Mouse (Mus musculus) spleen, adult 2 months (tissue): ENCODE measurements at regions not wholly inside any gene's neighbourhood (a gene's known extent, or its start where the extent isn't known, plus 50 kb on each side); places are given as distances from the start of the nearest gene placed in this dataset.

ENCODE experiments used
- DNase-seq, 2 experiments: peaks; one replicate each; pipeline versions ENCODE4 v3.0.0 to v3.0.0-alpha.2; 2012 to 2021; ENCODE audit warnings: low spot score in 2 of 2, low read depth in 1 of 2
- H3K27ac ChIP-seq: fragments of 200-500 bp; 2 replicates; pipeline ENCODE4 v1.5.1; 2012; ENCODE audit warnings: low read length, inconsistent platforms; ENCODE audit not compliant: insufficient read depth
- H3K27me3 ChIP-seq: fragments of 200-500 bp; 2 replicates; pipeline ENCODE4 v1.6.1; 2012; ENCODE audit warnings: mild to moderate bottlenecking, moderate library complexity, low read length, inconsistent platforms; ENCODE audit not compliant: control insufficient read depth, insufficient read depth
- H3K36me3 ChIP-seq: fragments of 200-500 bp; 2 replicates; pipeline ENCODE4 v1.6.1; 2012; ENCODE audit warnings: mild to moderate bottlenecking, low read length, inconsistent platforms; ENCODE audit not compliant: control insufficient read depth, insufficient read depth
- H3K4me1 ChIP-seq: fragments of 200-500 bp; 2 replicates; pipeline ENCODE4 v1.6.1; 2011; ENCODE audit warnings: inconsistent platforms; ENCODE audit not compliant: control insufficient read depth, insufficient read depth, insufficient read length
- H3K4me3 ChIP-seq: fragments of 200-500 bp; 2 replicates; pipeline ENCODE4 v1.5.1; 2011; ENCODE audit warnings: mild to moderate bottlenecking, inconsistent platforms; ENCODE audit not compliant: insufficient read depth, insufficient read length; ENCODE audit errors: extremely low read depth
- CTCF ChIP-seq: fragments of 200-500 bp; IDR thresholded peaks from 2 replicates; pipeline ENCODE4 v1.5.1; 2011; ENCODE audit warnings: mild to moderate bottlenecking, inconsistent platforms; ENCODE audit not compliant: insufficient read depth, insufficient read length, insufficient replicate concordance; ENCODE audit errors: extremely low read depth
- POLR2A ChIP-seq: fragments of 200-500 bp; IDR thresholded peaks from 2 replicates; pipeline ENCODE4 v1.6.1; 2011; ENCODE audit warnings: low read depth, low read length, inconsistent platforms
- WGBS: fragments of 180-500 bp; shearing (Covaris S2); methylation state at CpG from one replicate; pipeline ENCODE4 v1.1.7; 2018; 5-methylcytosine and 5-hydroxymethylcytosine counted together

- H3K36me3 ChIP-seq: no peaks in the 10 kb centered on the region
- WGBS: 90% methylated on average over 8 of the region's 8 CpGs
- H3K27ac ChIP-seq: no peak overlapping the region
- no peak overlapping the region for H3K4me3 ChIP-seq
- H3K27me3 ChIP-seq: no peaks in the 10 kb centered on the region
- no peak for DNase-seq
- TF ChIP-seq CTCF (no peak), POLR2A (no peak)
- peaks cover 7% of the 10 kb centered on the region; the same call in 1 of the 2 replicates for H3K4me1 ChIP-seq
Measured at GRCm38 (mm10) chr9:61617979-61618378, 245.8 kb downstream of the Tle3 start.

- H3K4me1 ChIP-seq: peaks cover 7% of the 10 kb centered on the region; the same call in 1 of the 2 replicates
- H3K36me3 ChIP-seq: no peaks in the 10 kb centered on the region
- WGBS: 78% methylated on average over 4 of the region's 4 CpGs
- no peak overlapping the region for H3K27ac ChIP-seq
- TF ChIP-seq CTCF (no peak), POLR2A (no peak)
- no peak for DNase-seq
- H3K4me3 ChIP-seq: no peak overlapping the region
- no peaks in the 10 kb centered on the region for H3K27me3 ChIP-seq
Measured at GRCm38 (mm10) chr9:61615556-61615955, 243.4 kb downstream of the Tle3 start.

GRCm38 (mm10) chr9:61607576-61607975, 235.4 kb downstream of the Tle3 start:
- WGBS: 65% methylated on average over 5 of the region's 5 CpGs
- Histone ChIP-seq H3K4me3 (no peak overlapping the region), H3K27ac (no peak overlapping the region), H3K27me3 (no peaks in the 10 kb centered on the region), H3K4me1 (no peaks in the 10 kb centered on the region), H3K36me3 (no peaks in the 10 kb centered on the region)
- DNase-seq: no peak
- TF ChIP-seq POLR2A: no peak
- no peak for TF ChIP-seq CTCF

GRCm38 (mm10) chr9:61602353-61602978, 230.3 kb downstream of the Tle3 start:
- TF ChIP-seq CTCF: no peak
- TF ChIP-seq POLR2A: no peak
- H3K4me1 ChIP-seq: no peaks in the 10 kb centered on the region
- H3K4me3 ChIP-seq: no peak overlapping the region
- H3K27me3 ChIP-seq: no peaks in the 10 kb centered on the region
- no peaks in the 10 kb centered on the region for H3K36me3 ChIP-seq
- H3K27ac ChIP-seq: no peak overlapping the region
- WGBS: 59% methylated on average over 7 of the region's 7 CpGs
- DNase-seq: no peak

- no peak for DNase-seq
- no peaks in the 10 kb centered on the region for H3K4me1 ChIP-seq
- H3K27ac ChIP-seq: no peak overlapping the region
- H3K27me3 ChIP-seq: no peaks in the 10 kb centered on the region
- H3K36me3 ChIP-seq: no peaks in the 10 kb centered on the region
- WGBS: 83% methylated on average over 6 of the region's 6 CpGs
- no peak for TF ChIP-seq CTCF
- TF ChIP-seq POLR2A: no peak
- no peak overlapping the region for H3K4me3 ChIP-seq
Measured at GRCm38 (mm10) chr9:61601911-61602310, 229.7 kb downstream of the Tle3 start.

- DNase-seq: no peak
Measured at GRCm38 (mm10) chr9:61597287-61597686, 225.1 kb downstream of the Tle3 start.

GRCm38 (mm10) chr9:61596410-61597108, 224.4 kb downstream of the Tle3 start:
- Histone ChIP-seq H3K27ac (no peak overlapping the region), H3K4me3 (no peak overlapping the region), H3K27me3 (no peaks in the 10 kb centered on the region), H3K36me3 (no peaks in the 10 kb centered on the region), H3K4me1 (no peaks in the 10 kb centered on the region; the same call in 1 of the 2 replicates)
- no peak for DNase-seq
- 83% methylated on average over 17 of the region's 17 CpGs for WGBS
- TF ChIP-seq POLR2A (no peak), CTCF (no peak)

More at GRCm38 (mm10) chr9:61597287-61597686, 225.1 kb downstream of the Tle3 start:
- TF ChIP-seq CTCF (no peak), POLR2A (no peak)
- WGBS: 85% methylated on average over 7 of the region's 7 CpGs
- Histone ChIP-seq H3K27me3 (no peaks in the 10 kb centered on the region), H3K27ac (no peak overlapping the region), H3K36me3 (no peaks in the 10 kb centered on the region), H3K4me3 (no peak overlapping the region), H3K4me1 (no peaks in the 10 kb centered on the region; the same call in 1 of the 2 replicates)
